Mouse (Mus musculus) G1E (cell line): ENCODE data around the gene Gm13276.
"Not testable (repeated sequence)": the region's sequence is repeated elsewhere in the genome, so short reads cannot be mapped to it uniquely, and the experiment has no call there.

Source experiments
- CTCF ChIP-seq: IDR thresholded peaks from 2 replicates; pipeline ENCODE4 v1.5.1; 2012; ENCODE audit warnings: low read depth, low read length, inconsistent platforms, mixed read lengths
- GATA2 ChIP-seq: IDR thresholded peaks from 2 replicates; pipeline ENCODE4 v1.6.1; 2012; ENCODE audit warnings: low read depth, low read length, inconsistent platforms, borderline replicate concordance

- TF ChIP-seq CTCF, GATA2: not testable (repeated sequence)
These were observed 28.7 kb upstream of the Gm13276 start for GRCm38 (mm10) chr4:88756581-88757513.
